ENCODE assay signal across 8 mouse cellular contexts in the genomic region with DNA sequence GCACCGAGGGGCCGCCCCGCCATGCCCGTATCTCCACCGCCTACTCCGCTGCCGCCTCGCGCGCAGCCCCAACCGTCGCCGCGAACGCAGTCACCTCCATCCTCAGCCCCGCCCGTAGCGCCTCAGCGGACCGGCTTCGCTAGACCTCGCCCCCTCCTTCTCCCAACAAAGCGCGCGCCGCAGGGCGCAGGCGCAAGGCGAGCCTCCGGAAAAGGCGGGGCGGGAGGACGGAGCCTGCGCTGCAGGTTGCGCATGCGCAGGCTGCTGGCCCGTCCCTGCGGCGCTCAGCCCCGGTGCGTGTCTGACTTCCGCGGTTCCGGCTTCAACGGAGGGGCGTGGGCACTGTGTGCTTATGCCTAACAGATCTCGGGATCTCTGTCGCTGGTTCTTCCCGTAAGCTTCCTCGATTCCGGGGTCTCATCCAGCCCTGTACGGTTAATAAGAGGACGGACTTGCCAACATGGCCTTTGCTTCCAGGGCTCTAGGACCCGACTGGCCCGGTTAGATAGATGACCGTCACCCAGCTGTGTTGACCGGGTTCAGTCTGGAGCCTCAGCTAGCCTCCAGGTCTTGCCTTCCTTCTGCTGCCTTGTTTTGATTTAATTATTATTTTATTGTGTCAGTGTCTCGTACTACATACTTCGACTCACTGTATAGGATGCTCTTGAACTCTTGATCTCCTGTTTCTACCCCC. TPM values are rescaled to one million over a fixed set of nuclear protein-coding genes. Genes with fewer than 3 reads are reported as not detected.
A peak's percentile ranks its signal among the peaks of the same experiment; 100 is the strongest.
DNase-seq lines count a peak whose midpoint lies in the region; ATAC-seq and TF ChIP-seq lines count a peak whose summit lies in the region.

A gene (minus strand): TSS at position 201 of the 694 bp plus-strand sequence.

- POLR2A ChIA-PET in Patski (lab: Charles Lee) = interaction anchor here (0.6 to 1.0 kb wide), 2 partner anchors 9 to 46 kb away, joined by 4 to 5 read pairs; no protein-coding TSS in a partner anchor

- H3K27me3 ChIP-seq in Patski = no peaks in the 10 kb centered on the region
- no peaks in the 10 kb centered on the region for H3K27me3 ChIP-seq in hindbrain, embryonic 13.5 days

- under 1% methylated on average over 59 of the region's 59 CpGs for WGBS in hindbrain, embryonic 13.5 days

- peak; percentile 56 for DNase-seq in Patski (ENCODE audit: low read depth, low spot score)
- peak; percentile 96 for DNase-seq in cerebellum, postnatal 14 days
- DNase-seq in frontal cortex, postnatal 14 days (ENCODE audit: low spot score in 2 of 2) = peak; percentile 80 to 84
- DNase-seq in layer of hippocampus, postnatal 25 days (ENCODE audit: extremely low spot score in 1 of 2, low spot score in 1 of 2) = peak; percentile 82 to 88
- peak; percentile 95 for DNase-seq in lung, postnatal 25 days (ENCODE audit: low spot score)
- peak; percentile 99 for DNase-seq in retina, embryonic 14.5 days (ENCODE audit: low spot score)
- peak; percentile 98 for DNase-seq in thymus, postnatal 4 days

- no peaks in the 10 kb centered on the region for H3K9me3 ChIP-seq in hindbrain, embryonic 13.5 days

- H3K36me3 ChIP-seq in hindbrain, embryonic 13.5 days = no peaks in the 10 kb centered on the region

- H3K9ac ChIP-seq in hindbrain, embryonic 13.5 days = peak within 1 kb of the TSS; percentile 95

- CTCF ChIA-PET in Patski (lab: Charles Lee) = interaction anchor here (0.7 to 2.1 kb wide), 3 partner anchors 10 to 74 kb away, joined by 3 to 6 read pairs (median 5); no protein-coding TSS in a partner anchor

- peak; percentile 80 for ATAC-seq in Patski
- peak; percentile 97 for ATAC-seq in hindbrain, embryonic 13.5 days (ENCODE audit: low FRiP score)

- H3K27ac ChIP-seq in hindbrain, embryonic 13.5 days = peak within 1 kb of the TSS; percentile 97

- H3K4me1 ChIP-seq in hindbrain, embryonic 13.5 days (replicated peaks) = peaks cover 35% of the 10 kb centered on the region

- no peak for TF ChIP-seq CTCF in Patski (IDR thresholded peaks at IDR 0.05)

- in situ Hi-C loops in Patski (cut with MboI; ENCODE audit: low pct_unique_long_range_greater_than_20kb) = no loop called here

- H3K4me3 ChIP-seq in hindbrain, embryonic 13.5 days = peak within 1 kb of the TSS; percentile 97

- peak within 1 kb of the TSS; percentile 74 for H3K4me2 ChIP-seq in hindbrain, embryonic 13.5 days

RNA-seq across cellular contexts. Expression of the gene that starts here (rescaled TPM):
- 59.1 TPM for polyA plus RNA-seq in Patski (2021)
- polyA plus RNA-seq in hindbrain, embryonic 13.5 days (2015; fragmentation: Nextera tagmentation; extraction: Ambion mirVana) = 39.7 and 44.2 TPM in 2 replicates
- 10 to 100 TPM; 29.7 to 35.8 TPM for total RNA-seq in layer of hippocampus, postnatal 25 days (2021)

Comparison
In these comparisons a context has a peak if more than half of its experiments do, and no peak if none do; other contexts are left out.
1. Peak in every context shown above with its lines: DNase-seq, ATAC-seq, H3K4me3 ChIP-seq and H3K27ac ChIP-seq.